Mouse (Mus musculus) testis, adult 2 months (tissue): ENCODE measurements around the gene Cnpy2. TPM values are rescaled to one million over a fixed set of nuclear protein-coding genes. Genes with fewer than 3 reads are reported as not detected.

ENCODE experiments used
- H3K27ac ChIP-seq: fragments of 200-500 bp; 2 replicates; pipeline ENCODE4 v1.5.1; 2012; ENCODE audit warnings: low read depth, low read length; ENCODE audit not compliant: control insufficient read depth, insufficient read depth
- H3K27me3 ChIP-seq: fragments of 200-500 bp; 2 replicates; pipeline ENCODE4 v1.6.1; 2012; ENCODE audit warnings: mild to moderate bottlenecking, low read length, moderate library complexity; ENCODE audit not compliant: control insufficient read depth, insufficient read depth
- H3K36me3 ChIP-seq: fragments of 200-500 bp; 2 replicates; pipeline ENCODE4 v1.6.1; 2012; ENCODE audit warnings: mild to moderate bottlenecking, low read length; ENCODE audit not compliant: control insufficient read depth, insufficient read depth
- H3K4me1 ChIP-seq: fragments of 200-500 bp; 2 replicates; pipeline ENCODE4 v1.6.1; 2012; ENCODE audit warnings: low read length; ENCODE audit not compliant: control insufficient read depth, insufficient read depth
- H3K4me3 ChIP-seq: fragments of 200-500 bp; 2 replicates; pipeline ENCODE4 v1.5.1; 2012; ENCODE audit warnings: low read depth, mild to moderate bottlenecking, low read length, moderate library complexity, mixed read lengths; ENCODE audit not compliant: control insufficient read depth
- CTCF ChIP-seq: fragments of 200-500 bp; IDR thresholded peaks from 2 replicates; pipeline ENCODE4 v1.5.1; 2012; ENCODE audit warnings: low read depth, mild to moderate bottlenecking, inconsistent platforms, low read length, moderate library complexity; ENCODE audit not compliant: control insufficient read depth, insufficient read depth, insufficient replicate concordance
- POLR2A ChIP-seq: fragments of 200-500 bp; IDR thresholded peaks from 2 replicates; pipeline ENCODE4 v1.6.1; 2012; ENCODE audit warnings: low read depth, mild to moderate bottlenecking, inconsistent platforms, low read length, moderate library complexity; ENCODE audit not compliant: control insufficient read depth
- polyA plus RNA-seq: library from polyadenylated mRNA; depleted of rRNA; stranded (reverse); fragments of >200 nt; gene quantifications from 2 replicates; pipeline ENCODE4 v1.2.3, GENCODE M21; 2012

Gene Cnpy2
- polyA plus RNA-seq, 1 experiment = 7.4 TPM

DNA sequence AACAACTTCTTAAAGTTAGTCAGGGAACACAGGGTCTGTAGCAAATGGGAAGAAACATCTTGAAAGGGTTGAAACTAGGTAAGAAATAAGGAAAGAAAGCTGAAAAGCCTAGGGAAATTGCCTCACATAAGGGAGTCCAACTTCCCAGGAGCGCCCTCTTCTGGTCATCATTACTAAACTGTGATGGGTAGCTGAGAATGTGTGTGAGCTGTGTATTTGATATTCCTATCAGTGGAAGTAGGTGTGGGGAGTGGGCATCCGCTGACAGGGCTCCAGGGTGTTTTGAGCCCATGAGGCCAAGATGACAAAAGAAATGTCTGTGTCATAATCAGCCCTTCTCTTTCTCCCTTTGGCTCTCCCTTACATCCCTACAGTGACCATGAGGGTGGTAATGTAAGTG lies 36.5 kb downstream of the Cnpy2 start:
- Histone ChIP-seq H3K27me3 (no peaks in the 10 kb centered on the region), H3K4me1 (no peaks in the 10 kb centered on the region), H3K4me3 (no peak overlapping the region), H3K36me3 (peaks cover 5% of the 10 kb centered on the region; the same call in 1 of the 2 replicates), H3K27ac (no peak overlapping the region)
- no peak for TF ChIP-seq POLR2A
- no peak for TF ChIP-seq CTCF

DNA sequence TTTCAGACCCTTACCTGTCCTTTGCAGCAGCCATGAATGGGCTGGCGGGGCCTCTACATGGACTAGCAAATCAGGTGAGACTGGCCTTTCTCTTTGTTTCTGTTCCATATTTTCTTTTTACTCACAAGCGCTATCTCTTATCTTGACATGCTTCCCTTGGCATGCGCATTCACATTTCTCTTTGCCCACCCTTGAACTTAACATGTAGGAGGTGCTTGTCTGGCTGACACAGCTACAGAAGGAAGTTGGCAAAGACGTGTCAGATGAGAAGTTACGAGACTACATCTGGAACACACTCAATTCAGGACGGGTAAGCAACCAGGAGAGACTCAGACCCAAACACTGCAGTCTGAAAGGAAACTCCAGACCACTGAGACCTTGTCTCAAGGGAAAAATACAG lies 37.0 kb downstream of the Cnpy2 start:
- no peak overlapping the region for H3K4me3 ChIP-seq
- no peak for TF ChIP-seq CTCF
- TF ChIP-seq POLR2A = no peak
- H3K27ac ChIP-seq = no peak overlapping the region
- no peaks in the 10 kb centered on the region for H3K27me3 ChIP-seq
- H3K4me1 ChIP-seq = no peaks in the 10 kb centered on the region
- peaks cover 3% of the 10 kb centered on the region; the same call in 1 of the 2 replicates for H3K36me3 ChIP-seq

DNA sequence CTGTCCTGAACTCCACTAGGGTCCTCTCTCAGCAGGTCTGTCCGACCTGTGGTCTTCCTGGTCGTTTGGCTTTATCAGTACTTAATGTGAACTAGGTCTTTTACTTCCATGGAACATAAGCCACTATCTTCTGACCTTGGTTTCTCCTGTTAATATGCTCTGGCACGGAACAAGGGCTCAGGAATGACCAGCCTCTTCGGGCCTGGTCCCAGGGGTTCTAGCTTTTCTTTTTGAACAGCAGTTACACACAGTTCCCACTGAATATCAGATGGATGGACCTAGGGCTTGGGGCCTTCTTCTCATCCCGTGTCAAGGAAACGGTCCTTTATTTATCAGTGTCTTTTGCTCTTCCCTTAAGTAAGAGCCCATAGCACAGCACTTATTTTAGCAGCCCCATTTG lies 39.6 kb downstream of the Cnpy2 start:
- Histone ChIP-seq H3K27me3 (no peaks in the 10 kb centered on the region), H3K27ac (peak overlapping the region; percentile 32; the same call in 1 of the 2 replicates), H3K36me3 (peaks cover 3% of the 10 kb centered on the region; the same call in 1 of the 2 replicates), H3K4me3 (no peak overlapping the region), H3K4me1 (no peaks in the 10 kb centered on the region)
- TF ChIP-seq POLR2A = no peak
- TF ChIP-seq CTCF = no peak

DNA sequence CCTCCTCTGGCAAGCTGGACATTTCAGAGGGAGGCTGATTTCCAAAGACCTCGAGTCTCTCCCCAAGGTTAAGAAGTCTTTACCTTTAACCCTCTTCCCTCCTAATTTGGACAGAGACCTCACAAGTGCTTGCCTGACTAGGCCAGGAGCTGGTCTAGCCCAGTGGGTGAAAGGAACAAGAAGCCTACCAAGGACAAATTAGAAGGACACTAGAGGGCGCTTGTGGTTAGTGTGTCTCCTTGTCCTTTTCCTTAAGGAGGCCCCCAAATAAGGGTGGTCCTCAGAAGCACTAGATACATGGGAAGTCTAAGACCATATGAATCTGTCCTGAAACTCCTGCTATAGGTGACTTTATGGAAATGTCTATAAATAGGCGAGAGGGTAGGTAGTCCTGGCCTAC lies 40.3 kb downstream of the Cnpy2 start:
- Histone ChIP-seq H3K27me3 (no peaks in the 10 kb centered on the region), H3K27ac (no peak overlapping the region), H3K4me3 (no peak overlapping the region), H3K4me1 (no peaks in the 10 kb centered on the region), H3K36me3 (peaks cover 3% of the 10 kb centered on the region; the same call in 1 of the 2 replicates)
- TF ChIP-seq CTCF (no peak), POLR2A (no peak)

DNA sequence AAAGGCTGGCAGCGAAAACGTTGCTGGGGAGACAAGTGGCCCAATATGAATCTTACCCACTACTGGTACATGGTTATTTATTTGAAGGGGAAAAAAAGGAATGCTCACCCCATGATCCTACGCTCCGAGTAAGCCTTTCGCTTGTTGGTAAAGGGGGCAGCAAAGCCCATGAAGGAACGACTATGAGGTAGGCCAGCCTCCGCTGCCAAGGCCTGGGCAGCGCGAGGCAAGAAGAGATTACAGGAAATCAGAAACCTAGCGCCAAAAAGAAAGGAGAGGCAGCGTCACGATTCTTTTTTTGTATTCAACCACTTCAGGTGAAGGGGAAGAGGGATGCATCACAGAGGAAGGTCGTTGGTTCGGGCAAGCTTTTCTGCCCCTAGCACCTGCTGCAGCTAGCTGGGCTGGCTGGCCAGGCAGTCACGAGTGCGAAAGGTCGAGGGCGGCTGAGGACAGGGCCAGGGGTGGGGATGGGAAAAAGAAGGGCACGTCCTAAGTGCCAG lies 45.7 kb downstream of the Cnpy2 start:
- Histone ChIP-seq H3K36me3 (no peaks in the 10 kb centered on the region), H3K4me3 (peak overlapping the region; percentile 96), H3K27ac (peak overlapping the region; percentile 95), H3K27me3 (no peaks in the 10 kb centered on the region), H3K4me1 (peaks cover 16% of the 10 kb centered on the region)
- no peak for TF ChIP-seq CTCF

DNA sequence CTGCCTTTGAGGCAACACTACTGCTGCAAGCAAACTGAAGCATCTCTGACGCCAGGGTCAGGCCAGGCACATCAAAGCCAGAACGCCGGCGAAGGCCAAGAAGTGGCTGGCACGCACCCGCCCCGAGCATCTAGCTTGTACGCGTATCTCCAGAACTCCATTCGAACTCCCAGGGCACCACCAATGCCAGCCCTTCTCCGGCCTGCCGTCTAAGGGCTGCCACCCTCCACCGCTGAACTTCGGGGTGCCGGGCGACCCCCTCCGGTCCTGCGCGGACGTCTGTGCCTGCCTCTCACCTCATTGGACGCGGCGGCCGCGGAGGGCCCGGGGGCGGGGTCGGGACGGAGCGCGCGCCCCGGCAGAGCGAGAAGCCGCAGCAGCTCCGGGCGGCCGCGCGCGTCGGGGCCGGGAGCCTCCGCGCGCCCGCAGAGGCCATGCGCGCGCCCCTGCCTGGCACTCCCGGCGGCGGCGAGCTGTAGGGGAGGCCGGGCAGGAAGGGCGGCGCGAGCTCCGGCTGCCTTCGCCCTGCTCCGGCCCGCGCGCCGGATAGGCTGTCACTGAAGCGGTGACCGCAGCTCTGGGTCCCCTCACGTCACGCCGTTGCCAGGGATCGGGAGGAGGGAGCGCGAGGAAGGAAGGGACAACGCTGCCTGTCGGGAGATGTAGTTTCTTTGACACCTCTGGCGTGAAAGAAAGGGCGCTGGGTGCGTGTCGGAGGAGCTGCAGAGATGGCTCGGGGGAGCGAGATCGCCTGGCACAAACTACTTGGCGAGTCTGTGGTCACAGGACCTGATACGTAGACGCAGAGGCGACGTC lies 46.4 kb downstream of the Cnpy2 start, which contains the start of gene Coq10a:
Gene Coq10a (minus strand): TSS at position 596 of the 816 bp plus-strand sequence.
- TF ChIP-seq POLR2A (peak; percentile 65), CTCF (peak; percentile 15; the same call in 1 of the 2 replicates)
- H3K4me3 ChIP-seq = peak within 1 kb of the TSS; percentile 96

DNA sequence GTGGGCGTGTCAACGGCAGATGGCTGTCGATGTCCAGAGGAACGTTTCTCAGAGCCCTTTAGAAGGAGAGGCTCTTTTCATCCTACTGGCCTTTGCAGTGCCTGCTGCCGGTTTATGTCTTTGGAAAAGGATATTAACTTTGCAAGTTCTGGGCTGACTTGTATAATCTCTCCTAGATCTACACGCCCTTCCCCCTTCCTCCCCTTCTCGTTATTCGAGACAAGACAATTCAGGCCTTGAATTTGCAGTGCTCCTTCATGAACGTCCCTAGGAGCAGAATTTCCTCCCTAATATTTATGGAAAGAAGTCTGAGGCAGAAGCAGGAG lies 46.9 kb downstream of the Cnpy2 start:
- peak overlapping the region; percentile 95 for H3K27ac ChIP-seq

More for the DNA sequence above, 46.4 kb downstream of the Cnpy2 start, which contains the start of gene Coq10a:
- Histone ChIP-seq H3K4me1 (peaks cover 16% of the 10 kb centered on the region), H3K36me3 (no peaks in the 10 kb centered on the region), H3K27ac (peak within 1 kb of the TSS; percentile 95), H3K27me3 (no peaks in the 10 kb centered on the region)

More for the DNA sequence above, 46.9 kb downstream of the Cnpy2 start:
- H3K27me3 ChIP-seq = no peaks in the 10 kb centered on the region
- H3K4me3 ChIP-seq = peak overlapping the region; percentile 96
- H3K4me1 ChIP-seq = peaks cover 16% of the 10 kb centered on the region
- 0 out of 2 replicates have a peak, but pooled peaks have one; percentile 5 for TF ChIP-seq POLR2A
- TF ChIP-seq CTCF = no peak
- H3K36me3 ChIP-seq = no peaks in the 10 kb centered on the region
